Mouse (Mus musculus): Measurements from ENCODE around the gene Adora2a. TPM values are rescaled to one million over a fixed set of nuclear protein-coding genes. Genes with fewer than 3 reads are reported as not detected.

The Adora2a gene
- polyA plus RNA-seq, 1 experiment from 2014 or later: 3.8 TPM

DNA sequence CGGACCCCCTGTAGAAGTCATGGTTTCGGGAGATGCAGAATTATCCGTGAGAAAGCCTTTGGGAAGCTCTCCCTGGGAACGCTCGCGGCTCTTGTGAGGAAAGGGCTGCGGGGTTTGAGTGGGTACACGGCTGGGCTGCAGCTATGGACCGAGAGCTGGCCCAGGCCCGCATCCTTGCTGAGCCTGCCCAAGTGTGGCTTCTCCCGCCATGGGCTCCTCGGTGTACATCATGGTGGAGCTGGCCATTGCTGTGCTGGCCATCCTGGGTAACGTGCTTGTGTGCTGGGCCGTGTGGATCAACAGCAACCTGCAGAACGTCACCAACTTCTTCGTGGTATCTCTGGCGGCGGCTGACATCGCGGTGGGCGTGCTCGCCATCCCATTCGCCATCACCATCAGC lies 9.1 kb downstream of the Adora2a start:
- WGBS: 95% methylated on average over 23 of the region's 23 CpGs
- H3K27me3 ChIP-seq (ENCODE audit: control insufficient read depth, insufficient read depth, low read length): no peaks in the 10 kb centered on the region
- no peak overlapping the region for H3K4me2 ChIP-seq (ENCODE audit: low read depth, low read length)
- no peak overlapping the region for H3K9ac ChIP-seq (replicated peaks; ENCODE audit: low read length)
- H3K4me3 ChIP-seq (ENCODE audit: low read depth, low read length): no peak overlapping the region
- no peak overlapping the region for H3K27ac ChIP-seq (replicated peaks; ENCODE audit: low read depth, low read length)
- H3K9me3 ChIP-seq (replicated peaks; ENCODE audit: control insufficient read depth, low read length): no peaks in the 10 kb centered on the region
- no peaks in the 10 kb centered on the region for H3K4me1 ChIP-seq (ENCODE audit: control insufficient read depth, insufficient read depth, low read length)
- DNase-seq (ENCODE audit: low spot score): no peak
- no peaks in the 10 kb centered on the region for H3K36me3 ChIP-seq (replicated peaks; ENCODE audit: control insufficient read depth, insufficient read depth, low read depth, low read length)
- ATAC-seq (replicated peaks; ENCODE audit: insufficient number of reproducible peaks, low FRiP score, low TSS enrichment, low read depth): no peak

DNA sequence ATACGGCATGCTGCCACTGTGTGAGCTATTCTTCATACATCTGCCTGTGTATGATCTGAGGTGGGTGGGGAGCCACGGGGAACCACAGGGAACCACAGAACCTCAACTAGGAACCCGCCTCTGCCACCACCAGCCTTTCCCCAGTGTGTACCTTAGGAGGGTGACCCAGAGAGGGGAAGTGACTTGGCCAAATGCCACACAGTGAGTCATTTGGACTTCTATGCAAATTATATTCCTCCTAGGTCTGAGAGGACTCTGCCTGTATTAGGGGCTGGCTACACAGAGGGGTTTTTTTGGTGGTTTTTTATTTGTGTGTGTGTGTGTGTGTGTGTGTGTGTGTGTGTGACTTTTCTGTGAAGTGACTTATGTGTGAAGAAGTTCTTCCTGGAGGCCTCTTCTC lies 9.9 kb downstream of the Adora2a start:
- Histone ChIP-seq H3K4me3 (ENCODE audit: low read depth, low read length) (no peak overlapping the region), H3K27me3 (ENCODE audit: control insufficient read depth, insufficient read depth, low read length) (no peaks in the 10 kb centered on the region), H3K36me3 (replicated peaks; ENCODE audit: control insufficient read depth, insufficient read depth, low read depth, low read length) (no peaks in the 10 kb centered on the region), H3K27ac (replicated peaks; ENCODE audit: low read depth, low read length) (no peak overlapping the region), H3K4me1 (ENCODE audit: control insufficient read depth, insufficient read depth, low read length) (no peaks in the 10 kb centered on the region), H3K4me2 (ENCODE audit: low read depth, low read length) (no peak overlapping the region), H3K9ac (replicated peaks; ENCODE audit: low read length) (no peak overlapping the region), H3K9me3 (replicated peaks; ENCODE audit: control insufficient read depth, low read length) (no peaks in the 10 kb centered on the region)
- no peak for DNase-seq (ENCODE audit: low spot score)
- WGBS: 89% methylated on average over 3 of the region's 3 CpGs
- no peak for ATAC-seq (replicated peaks; ENCODE audit: insufficient number of reproducible peaks, low FRiP score, low TSS enrichment, low read depth)

DNA sequence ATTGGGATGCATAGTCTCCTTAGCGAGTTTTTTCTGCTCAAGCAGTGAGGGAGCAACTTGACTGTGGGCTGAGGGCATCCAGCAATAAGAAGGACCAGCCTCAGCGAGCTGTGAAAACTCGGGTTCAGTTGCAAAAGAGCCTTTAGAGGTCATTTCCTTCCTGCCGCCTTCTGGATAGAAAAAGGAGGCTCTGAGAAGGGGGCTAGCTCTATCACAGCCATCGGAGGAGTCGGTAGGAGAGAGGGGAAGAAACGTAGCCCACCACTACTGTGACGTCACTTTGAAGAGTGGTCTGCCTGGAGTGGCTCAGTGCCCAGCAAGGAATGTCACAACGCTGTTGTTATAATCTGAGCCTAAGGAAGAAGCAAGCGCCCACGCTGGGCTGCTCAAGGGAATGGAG lies 10.4 kb downstream of the Adora2a start:
- no peak for DNase-seq (ENCODE audit: low spot score)
- Histone ChIP-seq H3K9ac (replicated peaks; ENCODE audit: low read length) (no peak overlapping the region), H3K4me1 (ENCODE audit: control insufficient read depth, insufficient read depth, low read length) (no peaks in the 10 kb centered on the region), H3K4me2 (ENCODE audit: low read depth, low read length) (no peak overlapping the region), H3K36me3 (replicated peaks; ENCODE audit: control insufficient read depth, insufficient read depth, low read depth, low read length) (no peaks in the 10 kb centered on the region), H3K9me3 (replicated peaks; ENCODE audit: control insufficient read depth, low read length) (no peaks in the 10 kb centered on the region), H3K27ac (replicated peaks; ENCODE audit: low read depth, low read length) (no peak overlapping the region), H3K4me3 (ENCODE audit: low read depth, low read length) (no peak overlapping the region), H3K27me3 (ENCODE audit: control insufficient read depth, insufficient read depth, low read length) (no peaks in the 10 kb centered on the region)
- no peak for ATAC-seq (replicated peaks; ENCODE audit: insufficient number of reproducible peaks, low FRiP score, low TSS enrichment, low read depth)
- WGBS: 73% methylated on average over 11 of the region's 11 CpGs

DNA sequence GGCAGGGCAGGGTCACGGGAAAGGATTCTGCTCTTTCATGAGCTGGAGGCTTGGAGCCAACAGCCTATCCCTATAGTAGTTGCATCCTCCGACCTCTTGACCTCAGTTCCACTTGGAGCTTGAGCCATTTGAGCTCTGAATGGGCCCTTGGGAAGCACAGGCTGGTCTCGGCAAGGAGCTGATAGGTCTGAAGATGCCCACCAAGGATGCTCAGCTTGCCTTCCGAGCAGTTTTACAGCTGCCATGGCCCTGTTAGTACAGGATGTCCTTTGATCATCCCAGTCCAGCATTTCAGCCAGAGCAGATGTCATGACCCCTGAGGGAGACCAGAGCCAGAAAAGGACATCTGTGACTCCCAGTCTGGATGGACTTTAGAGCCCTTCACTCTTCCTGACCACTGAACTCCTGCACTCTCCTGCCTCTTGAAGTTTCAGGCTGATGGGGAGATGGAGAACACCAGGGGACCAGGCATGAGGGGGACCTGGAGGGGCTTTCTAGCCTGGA lies 11.6 kb downstream of the Adora2a start:
- ATAC-seq (replicated peaks; ENCODE audit: insufficient number of reproducible peaks, low FRiP score, low TSS enrichment, low read depth): no peak
- WGBS: 44% methylated on average over 4 of the region's 4 CpGs

DNA sequence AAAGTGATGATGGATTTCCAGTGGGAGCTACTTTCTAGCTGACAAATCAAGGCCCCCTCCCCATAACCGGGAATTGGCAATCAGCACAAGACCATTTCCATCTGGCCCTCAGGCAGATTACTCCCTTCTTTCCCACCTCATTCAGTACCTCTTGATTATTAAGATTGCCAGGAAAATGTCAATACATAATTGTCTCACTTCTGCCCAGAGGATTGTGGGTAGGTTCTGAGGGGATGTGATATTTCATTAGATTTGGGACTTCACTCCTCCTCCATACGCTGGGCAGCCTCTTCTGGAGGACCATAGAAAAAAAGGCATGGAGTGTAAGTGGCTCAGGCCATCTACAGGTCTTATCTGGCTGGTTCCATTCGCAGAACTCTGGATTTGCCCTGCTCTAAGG lies 15.6 kb downstream of the Adora2a start:
- Histone ChIP-seq H3K4me2 (ENCODE audit: low read depth, low read length) (no peak overlapping the region), H3K9ac (replicated peaks; ENCODE audit: low read length) (no peak overlapping the region), H3K9me3 (replicated peaks; ENCODE audit: control insufficient read depth, low read length) (no peaks in the 10 kb centered on the region), H3K27me3 (ENCODE audit: control insufficient read depth, insufficient read depth, low read length) (no peaks in the 10 kb centered on the region), H3K4me1 (ENCODE audit: control insufficient read depth, insufficient read depth, low read length) (no peaks in the 10 kb centered on the region), H3K4me3 (ENCODE audit: low read depth, low read length) (no peak overlapping the region), H3K36me3 (replicated peaks; ENCODE audit: control insufficient read depth, insufficient read depth, low read depth, low read length) (no peaks in the 10 kb centered on the region), H3K27ac (replicated peaks; ENCODE audit: low read depth, low read length) (no peak overlapping the region)
- ATAC-seq (replicated peaks; ENCODE audit: insufficient number of reproducible peaks, low FRiP score, low TSS enrichment, low read depth) (no peak), DNase-seq (ENCODE audit: low spot score) (no peak)
- WGBS: 79% methylated on average over 3 of the region's 3 CpGs

More for the DNA sequence above, 11.6 kb downstream of the Adora2a start:
- no peak overlapping the region for H3K4me3 ChIP-seq (ENCODE audit: low read depth, low read length)
- H3K4me2 ChIP-seq (ENCODE audit: low read depth, low read length): no peak overlapping the region
- no peaks in the 10 kb centered on the region for H3K4me1 ChIP-seq (ENCODE audit: control insufficient read depth, insufficient read depth, low read length)
- no peaks in the 10 kb centered on the region for H3K36me3 ChIP-seq (replicated peaks; ENCODE audit: control insufficient read depth, insufficient read depth, low read depth, low read length)
- no peaks in the 10 kb centered on the region for H3K9me3 ChIP-seq (replicated peaks; ENCODE audit: control insufficient read depth, low read length)
- no peak for DNase-seq (ENCODE audit: low spot score)
- no peak overlapping the region for H3K27ac ChIP-seq (replicated peaks; ENCODE audit: low read depth, low read length)
- no peak overlapping the region for H3K9ac ChIP-seq (replicated peaks; ENCODE audit: low read length)
- no peaks in the 10 kb centered on the region for H3K27me3 ChIP-seq (ENCODE audit: control insufficient read depth, insufficient read depth, low read length)

DNA sequence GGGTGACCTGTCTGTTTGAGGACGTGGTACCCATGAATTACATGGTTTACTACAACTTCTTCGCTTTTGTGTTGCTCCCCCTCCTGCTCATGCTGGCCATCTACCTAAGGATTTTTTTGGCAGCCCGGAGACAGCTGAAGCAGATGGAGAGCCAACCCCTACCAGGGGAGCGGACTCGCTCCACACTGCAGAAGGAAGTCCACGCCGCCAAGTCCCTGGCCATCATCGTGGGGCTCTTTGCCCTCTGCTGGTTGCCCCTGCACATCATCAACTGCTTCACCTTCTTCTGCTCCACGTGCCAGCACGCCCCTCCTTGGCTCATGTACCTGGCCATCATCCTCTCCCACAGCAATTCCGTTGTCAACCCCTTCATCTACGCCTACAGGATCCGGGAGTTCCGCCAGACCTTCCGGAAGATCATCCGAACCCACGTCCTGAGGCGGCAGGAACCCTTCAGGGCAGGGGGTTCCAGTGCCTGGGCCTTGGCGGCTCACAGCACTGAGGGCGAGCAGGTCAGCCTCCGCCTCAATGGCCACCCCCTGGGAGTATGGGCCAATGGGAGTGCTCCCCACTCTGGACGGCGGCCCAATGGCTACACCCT lies 16.6 kb downstream of the Adora2a start:
- Histone ChIP-seq H3K4me2 (ENCODE audit: low read depth, low read length) (no peak overlapping the region), H3K27me3 (ENCODE audit: control insufficient read depth, insufficient read depth, low read length) (no peaks in the 10 kb centered on the region), H3K9ac (replicated peaks; ENCODE audit: low read length) (no peak overlapping the region), H3K4me3 (ENCODE audit: low read depth, low read length) (no peak overlapping the region), H3K36me3 (replicated peaks; ENCODE audit: control insufficient read depth, insufficient read depth, low read depth, low read length) (no peaks in the 10 kb centered on the region), H3K9me3 (replicated peaks; ENCODE audit: control insufficient read depth, low read length) (no peaks in the 10 kb centered on the region), H3K27ac (replicated peaks; ENCODE audit: low read depth, low read length) (no peak overlapping the region), H3K4me1 (ENCODE audit: control insufficient read depth, insufficient read depth, low read length) (no peaks in the 10 kb centered on the region)
- 95% methylated on average over 23 of the region's 23 CpGs for WGBS
- ATAC-seq (replicated peaks; ENCODE audit: insufficient number of reproducible peaks, low FRiP score, low TSS enrichment, low read depth) (no peak), DNase-seq (ENCODE audit: low spot score) (no peak)

GRCm38 (mm10) chr10:75334175-75334574 lies 17.5 kb downstream of the Adora2a start:
- 77% methylated on average over 7 of the region's 7 CpGs for WGBS
- H3K4me3 ChIP-seq (ENCODE audit: low read depth, low read length): no peak overlapping the region
- H3K9me3 ChIP-seq (replicated peaks; ENCODE audit: control insufficient read depth, low read length): no peaks in the 10 kb centered on the region
- DNase-seq (ENCODE audit: low spot score) (no peak), ATAC-seq (replicated peaks; ENCODE audit: insufficient number of reproducible peaks, low FRiP score, low TSS enrichment, low read depth) (no peak)
- H3K27me3 ChIP-seq (ENCODE audit: control insufficient read depth, insufficient read depth, low read length): no peaks in the 10 kb centered on the region
- H3K36me3 ChIP-seq (replicated peaks; ENCODE audit: control insufficient read depth, insufficient read depth, low read depth, low read length): no peaks in the 10 kb centered on the region
- H3K4me2 ChIP-seq (ENCODE audit: low read depth, low read length): no peak overlapping the region
- H3K9ac ChIP-seq (replicated peaks; ENCODE audit: low read length): no peak overlapping the region
- no peak overlapping the region for H3K27ac ChIP-seq (replicated peaks; ENCODE audit: low read depth, low read length)
- H3K4me1 ChIP-seq (ENCODE audit: control insufficient read depth, insufficient read depth, low read length): no peaks in the 10 kb centered on the region

- H3K4me3 ChIP-seq (ENCODE audit: low read depth, low read length): no peak overlapping the region
- no peak overlapping the region for H3K27ac ChIP-seq (replicated peaks; ENCODE audit: low read depth, low read length)
- DNase-seq (ENCODE audit: low spot score) (no peak), ATAC-seq (replicated peaks; ENCODE audit: insufficient number of reproducible peaks, low FRiP score, low TSS enrichment, low read depth) (no peak)
- H3K9me3 ChIP-seq (replicated peaks; ENCODE audit: control insufficient read depth, low read length): no peaks in the 10 kb centered on the region
- no peaks in the 10 kb centered on the region for H3K36me3 ChIP-seq (replicated peaks; ENCODE audit: control insufficient read depth, insufficient read depth, low read depth, low read length)
- no peaks in the 10 kb centered on the region for H3K27me3 ChIP-seq (ENCODE audit: control insufficient read depth, insufficient read depth, low read length)
- 87% methylated on average over 6 of the region's 6 CpGs for WGBS
- H3K4me1 ChIP-seq (ENCODE audit: control insufficient read depth, insufficient read depth, low read length): no peaks in the 10 kb centered on the region
- no peak overlapping the region for H3K4me2 ChIP-seq (ENCODE audit: low read depth, low read length)
- H3K9ac ChIP-seq (replicated peaks; ENCODE audit: low read length): no peak overlapping the region
Measured at GRCm38 (mm10) chr10:75335075-75335474, 18.4 kb downstream of the Adora2a start.

All from embryonic facial prominence, embryonic 11.5 days (tissue).